Mouse (Mus musculus) kidney, adult 2 months (tissue): ENCODE measurements around the gene Dtx4.

Experiments
- CTCF ChIP-seq: fragments of 200-500 bp; conservative IDR thresholded peaks from 2 replicates; pipeline ENCODE4 v1.5.1; 2011; ENCODE audit warnings: low read depth, mild to moderate bottlenecking, control low read depth, low read length, moderate library complexity, mixed read lengths; ENCODE audit not compliant: insufficient read depth, insufficient read length
- POLR2A ChIP-seq: fragments of 200-500 bp; IDR thresholded peaks from one replicate; pipeline ENCODE4 v1.6.1; 2011; ENCODE audit warnings: low read depth, low read length, control low read depth

DNA sequence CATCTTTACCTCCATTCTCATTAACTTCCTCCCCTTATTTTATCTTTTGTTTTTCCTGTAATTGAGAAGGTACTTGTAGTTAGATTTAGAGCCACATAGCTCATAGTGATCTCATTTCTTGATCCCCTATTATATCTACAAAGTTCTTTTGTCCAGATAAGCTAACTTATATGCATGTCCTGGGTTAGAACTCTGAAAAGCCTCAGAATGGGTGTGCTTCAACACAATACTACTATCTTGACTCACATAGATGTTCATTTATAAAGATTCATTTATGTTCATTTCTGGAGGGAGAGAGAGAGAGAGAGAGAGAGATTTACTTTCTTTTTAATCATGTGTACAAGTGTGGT, 17.3 kb upstream of the Dtx4 start:
- TF ChIP-seq CTCF (no peak), POLR2A (no peak)
